Mouse (Mus musculus) ZHBTc4 (cell line): ENCODE results near the gene Maml3.

Experiments used
- DNase-seq: peaks from one replicate; pipeline ENCODE4 v3.0.0-alpha.2; 2011; ENCODE audit warnings: low read depth, low spot score

Gene Maml3

DNA sequence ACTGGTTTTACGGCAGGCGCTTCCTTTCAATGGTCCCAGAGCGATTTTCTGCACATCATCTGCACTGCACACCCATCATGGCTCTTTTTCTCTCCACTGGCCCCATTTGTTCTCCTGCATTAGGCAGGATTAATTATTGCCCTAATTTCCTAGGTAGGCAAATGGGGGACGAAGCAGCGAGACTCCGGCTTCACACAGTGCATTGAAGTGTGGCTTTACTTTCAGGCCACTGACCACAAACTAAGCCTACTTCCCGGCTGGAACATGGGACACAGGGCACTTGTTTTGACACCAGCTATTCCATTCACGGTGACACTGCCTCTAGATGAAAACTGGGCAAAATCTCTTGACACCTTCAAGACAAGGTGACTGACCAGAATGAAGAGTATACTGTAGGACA, 358.1 kb downstream of the Maml3 start:
- no peak for DNase-seq

GRCm38 (mm10) chr3:51745162-51745561, 359.7 kb downstream of the Maml3 start:
- no peak for DNase-seq

DNA sequence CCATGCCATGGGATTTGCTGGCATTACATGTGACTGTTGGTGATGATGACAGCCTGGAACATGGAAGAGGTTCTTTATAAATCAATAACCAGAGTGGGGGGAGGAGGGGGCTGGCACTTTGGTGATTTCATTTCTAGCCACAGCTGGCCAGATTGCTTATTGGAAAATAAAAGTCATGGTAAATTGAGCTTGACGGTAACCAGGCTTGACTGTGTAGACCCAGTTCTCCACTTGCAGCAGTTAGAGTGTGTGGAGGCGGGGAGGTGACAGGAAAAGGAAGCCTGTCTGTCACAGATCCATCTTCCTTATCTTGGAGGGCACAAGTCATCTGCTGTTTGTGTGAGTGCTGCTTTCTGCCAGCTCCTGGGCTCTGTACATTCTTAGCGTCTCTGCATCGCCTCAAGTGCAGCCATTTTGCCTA, 360.5 kb downstream of the Maml3 start:
- DNase-seq = no peak

DNA sequence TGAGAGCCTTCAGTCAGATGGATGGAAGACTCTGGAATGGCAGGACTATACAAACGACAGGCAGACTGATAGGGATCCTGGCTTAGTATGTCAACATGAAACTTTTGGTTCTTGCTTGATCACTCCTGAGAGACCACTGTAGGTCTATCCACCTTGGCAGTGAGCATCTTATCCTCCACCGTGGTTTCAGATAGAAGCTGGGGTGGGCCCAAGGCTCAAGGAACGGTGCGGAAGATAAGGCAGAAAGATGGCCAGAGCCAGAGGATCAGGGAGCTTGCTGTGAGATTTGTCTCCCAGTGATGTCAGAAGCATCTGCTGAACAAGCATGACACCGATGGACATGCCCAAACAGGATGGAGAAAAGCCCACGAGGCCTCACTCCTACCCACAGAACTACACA, 362.5 kb downstream of the Maml3 start:
- no peak for DNase-seq

- peak; percentile 58 for DNase-seq
Measured at GRCm38 (mm10) chr3:51741824-51742223, 363.1 kb downstream of the Maml3 start.

GRCm38 (mm10) chr3:51739835-51740112, 365.1 kb downstream of the Maml3 start:
- DNase-seq = no peak

DNA sequence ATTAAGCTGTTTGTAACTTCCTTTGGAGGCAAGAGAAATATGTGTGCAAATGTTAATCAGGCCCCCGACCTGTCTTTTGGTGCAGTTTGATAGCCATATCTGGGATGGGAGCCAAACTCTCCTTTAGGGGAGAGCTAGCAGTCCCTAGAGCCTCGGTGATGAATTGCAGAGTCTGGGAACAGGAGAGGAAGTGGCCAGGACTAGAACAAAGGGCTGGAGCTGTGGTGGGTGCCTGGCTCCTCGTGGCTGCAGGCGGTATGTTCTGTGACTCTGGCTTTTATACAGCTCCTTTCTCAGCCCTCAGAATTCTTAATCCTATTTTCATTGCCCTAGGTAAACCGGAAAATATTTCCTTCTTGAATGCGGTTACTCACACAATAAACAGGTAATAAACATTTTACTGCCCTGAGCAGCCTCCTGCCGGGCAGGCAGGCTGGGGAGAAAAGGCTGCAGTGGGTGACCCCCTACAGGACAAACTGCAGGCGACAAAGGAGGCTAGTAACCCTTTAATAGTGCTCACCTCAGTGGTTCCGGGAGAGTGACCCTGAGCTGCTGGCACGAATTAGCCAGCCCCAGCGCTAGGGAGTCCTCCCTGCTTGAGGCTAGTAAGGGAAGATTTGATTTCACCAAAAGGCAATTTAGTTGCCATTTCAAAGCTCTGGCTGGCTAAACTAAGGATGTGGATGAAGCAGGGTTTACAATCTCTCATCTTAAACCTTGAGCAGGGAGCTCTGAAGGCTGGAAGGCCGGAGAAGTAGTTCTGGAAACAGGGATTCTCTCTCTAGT, 365.6 kb downstream of the Maml3 start:
- DNase-seq = peak; percentile 46

DNA sequence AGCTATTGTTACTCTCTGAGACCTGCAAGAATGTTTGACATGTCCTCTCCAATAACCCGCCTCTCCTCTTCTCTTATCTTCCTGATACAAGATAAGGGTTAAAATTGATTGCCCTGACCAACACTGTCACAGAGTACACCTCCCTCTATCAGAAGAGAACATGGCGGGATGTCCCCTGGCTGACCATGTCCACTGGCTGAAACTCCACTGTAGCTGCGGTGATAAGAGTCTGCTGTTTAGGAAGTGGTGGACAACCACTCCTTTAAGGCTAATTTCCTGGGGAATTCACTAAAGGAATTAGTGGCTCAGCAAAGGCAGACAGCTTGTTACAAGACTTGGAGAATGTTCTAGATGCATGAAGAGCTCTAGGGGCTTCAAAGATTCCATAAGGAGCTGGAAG, 371.2 kb downstream of the Maml3 start:
- DNase-seq = no peak

- peak; percentile 38 for DNase-seq
Measured at GRCm38 (mm10) chr3:51731949-51732636, 372.8 kb downstream of the Maml3 start.

GRCm38 (mm10) chr3:51730662-51731061, 374.2 kb downstream of the Maml3 start:
- DNase-seq = no peak

DNA sequence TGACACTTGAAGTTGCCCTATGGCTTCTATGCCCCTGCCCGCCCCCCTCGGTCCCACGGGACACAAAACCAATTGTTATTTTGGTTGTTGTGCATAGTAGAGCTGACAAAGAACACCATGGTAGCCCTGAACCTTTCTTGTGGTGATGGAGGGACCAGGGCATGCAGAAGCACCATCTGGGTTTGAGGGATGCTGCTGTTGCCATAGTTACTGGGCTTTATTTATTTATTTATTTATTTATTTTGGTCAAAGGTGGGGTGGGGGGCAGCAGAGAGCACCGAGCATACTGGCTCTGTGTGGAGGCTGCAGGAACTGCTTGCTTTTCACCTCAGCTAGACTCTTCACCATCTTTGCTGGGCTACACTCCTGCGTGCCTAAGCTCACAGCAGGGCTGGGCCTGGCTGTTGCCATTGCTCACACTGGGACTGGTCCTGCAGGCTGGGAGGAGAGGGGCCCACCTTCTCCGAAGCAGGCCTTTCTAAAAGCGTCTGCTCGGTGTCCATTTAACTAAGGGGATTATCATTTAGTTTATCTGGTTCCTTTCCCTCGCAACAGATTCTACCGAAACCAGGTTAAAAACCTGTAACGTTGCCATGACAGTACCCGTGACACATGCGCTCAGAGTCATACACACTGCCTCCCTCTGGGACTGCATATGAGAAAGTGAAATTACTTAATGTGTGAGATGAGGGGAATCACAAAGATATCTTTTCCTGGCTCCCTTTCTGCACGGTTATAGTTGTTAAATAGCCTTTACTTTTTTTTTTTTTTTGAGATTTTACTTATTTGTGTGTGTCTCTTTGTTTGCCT, 375.6 kb downstream of the Maml3 start:
- no peak for DNase-seq

DNA sequence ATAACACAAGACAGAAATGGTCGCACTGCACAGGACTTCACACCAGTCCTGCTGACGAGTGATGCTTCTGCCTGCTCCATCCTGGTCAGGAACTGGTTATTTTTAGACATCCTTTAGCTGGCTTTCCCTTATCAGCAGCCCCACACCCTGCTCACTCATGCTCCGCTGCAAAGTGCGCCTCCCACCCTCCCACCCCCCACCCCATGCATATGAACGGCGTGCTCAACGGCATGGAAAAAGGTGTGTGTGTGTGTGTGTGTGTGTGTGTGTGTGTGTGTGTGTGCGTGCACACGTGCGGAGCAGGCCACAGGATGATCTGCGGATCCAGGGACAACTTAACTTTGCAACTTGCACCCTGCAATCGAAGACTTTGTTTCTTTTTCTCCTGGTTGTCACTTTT, 376.4 kb downstream of the Maml3 start:
- no peak for DNase-seq

DNA sequence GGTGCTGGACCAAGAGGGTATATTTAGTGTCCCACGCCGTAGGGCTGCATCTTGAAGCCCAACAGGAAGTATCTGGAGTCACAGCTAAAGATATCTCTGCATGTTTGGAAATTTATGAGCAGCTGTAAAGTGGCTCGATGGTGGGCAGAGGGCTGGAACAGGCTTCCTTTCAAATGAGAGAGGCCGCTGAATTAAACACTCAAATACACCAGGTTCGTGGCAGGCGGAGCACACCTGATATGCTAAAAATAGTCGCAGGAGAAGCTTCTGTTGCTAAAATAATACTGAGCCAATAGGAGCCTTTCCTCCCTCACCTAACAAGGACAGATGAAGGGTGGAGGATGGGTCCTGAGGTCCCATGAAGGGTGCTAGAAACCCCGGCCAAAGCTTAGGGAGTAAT, 376.9 kb downstream of the Maml3 start:
- DNase-seq = no peak

DNA sequence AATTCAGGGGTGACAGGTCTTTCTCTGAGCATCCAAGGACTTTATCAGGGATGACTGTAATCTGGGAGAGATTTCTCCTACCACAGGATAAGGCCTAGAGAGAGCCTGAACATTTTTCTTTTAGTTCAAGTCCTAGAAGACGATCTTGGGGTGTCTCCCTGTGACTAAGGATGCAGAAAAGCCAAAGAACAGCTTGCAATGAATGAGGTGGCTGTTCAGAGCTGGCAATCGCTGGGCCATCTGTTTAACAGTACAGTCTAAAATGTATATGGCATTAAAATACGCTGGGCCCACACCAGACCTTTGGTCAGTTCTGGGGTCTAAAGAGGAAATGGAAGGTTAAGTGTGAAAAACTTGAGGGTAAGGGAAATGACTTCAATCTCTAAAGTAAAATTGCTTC, 377.4 kb downstream of the Maml3 start:
- no peak for DNase-seq

DNA sequence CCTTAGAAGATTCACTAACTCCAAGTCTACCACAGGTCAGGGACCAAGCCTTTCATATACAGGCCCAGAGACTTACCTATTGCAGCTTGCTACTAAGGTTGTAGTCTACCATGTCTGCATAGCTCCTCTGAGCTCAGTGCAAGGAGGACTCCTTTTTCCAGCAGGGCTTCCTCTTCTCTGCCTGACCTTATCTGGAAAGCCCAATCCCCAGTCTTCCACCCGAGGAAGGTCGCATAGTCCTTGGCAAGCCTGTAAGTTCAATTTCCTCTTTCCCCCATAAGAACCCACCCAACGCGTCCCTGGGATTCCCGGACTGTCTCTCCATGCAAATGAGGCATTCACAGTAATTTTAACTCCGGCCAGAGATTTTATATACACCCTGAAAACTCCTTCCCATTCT, 378.6 kb downstream of the Maml3 start:
- DNase-seq = no peak

DNA sequence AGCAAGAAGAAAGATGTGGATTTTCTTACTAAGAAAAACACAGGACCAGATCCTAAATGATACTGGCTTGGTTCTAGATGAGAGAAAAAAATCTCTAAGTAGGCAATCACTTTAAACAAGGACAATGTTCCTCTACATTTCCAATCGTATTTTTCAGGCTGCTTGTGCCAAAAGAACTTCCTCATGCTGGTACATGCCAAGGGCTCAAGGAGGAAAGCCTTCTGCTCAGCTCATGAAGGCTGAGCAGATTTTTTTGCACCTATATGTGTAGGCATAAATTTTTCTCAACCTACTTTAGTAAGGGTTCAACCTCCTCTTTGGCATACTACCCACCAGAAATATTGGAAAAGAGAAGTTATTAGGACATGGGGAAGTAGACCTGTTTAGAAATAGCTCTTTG, 384.9 kb downstream of the Maml3 start:
- no peak for DNase-seq

GRCm38 (mm10) chr3:51719373-51719772, 385.5 kb downstream of the Maml3 start:
- no peak for DNase-seq

GRCm38 (mm10) chr3:51717909-51718308, 387.0 kb downstream of the Maml3 start:
- no peak for DNase-seq

DNA sequence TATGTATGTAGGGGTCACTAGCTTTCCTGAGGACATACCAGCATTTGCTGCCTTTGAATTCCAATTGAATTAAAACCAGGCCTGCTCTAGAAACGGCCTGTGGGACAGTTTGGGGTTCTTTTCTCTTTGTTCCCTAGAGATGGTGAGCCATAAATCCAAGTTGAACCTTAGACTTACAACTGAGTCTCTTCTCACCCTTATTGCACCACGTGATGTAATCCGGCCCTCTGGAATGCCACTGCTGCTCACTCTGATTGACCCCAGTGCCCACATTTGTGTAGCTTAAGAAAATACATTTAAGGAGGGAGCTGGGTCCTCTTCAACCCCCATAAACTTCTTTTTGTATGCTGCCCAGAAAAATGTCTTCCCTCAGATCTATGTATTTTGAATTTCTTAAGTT, 387.4 kb downstream of the Maml3 start:
- no peak for DNase-seq

DNA sequence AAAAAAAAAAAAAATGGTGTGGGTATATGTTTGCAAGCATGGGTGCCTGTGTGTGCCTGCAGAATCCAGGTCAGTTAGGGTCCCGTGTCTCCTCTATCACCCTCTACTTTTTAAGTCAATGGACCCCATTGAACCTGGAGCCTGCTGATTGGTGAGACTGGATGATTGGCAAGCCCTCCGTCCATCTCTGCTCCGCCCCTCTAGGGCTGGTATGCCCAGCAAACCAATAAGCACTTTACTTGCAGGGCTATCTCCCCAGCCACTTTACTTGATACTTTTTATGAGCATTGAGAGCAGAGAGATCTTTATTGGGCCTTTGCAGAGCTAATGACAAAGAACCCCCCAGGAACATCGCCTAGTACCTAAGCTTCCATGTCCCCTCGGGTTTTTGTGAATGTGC, 390.4 kb downstream of the Maml3 start:
- DNase-seq = no peak

DNA sequence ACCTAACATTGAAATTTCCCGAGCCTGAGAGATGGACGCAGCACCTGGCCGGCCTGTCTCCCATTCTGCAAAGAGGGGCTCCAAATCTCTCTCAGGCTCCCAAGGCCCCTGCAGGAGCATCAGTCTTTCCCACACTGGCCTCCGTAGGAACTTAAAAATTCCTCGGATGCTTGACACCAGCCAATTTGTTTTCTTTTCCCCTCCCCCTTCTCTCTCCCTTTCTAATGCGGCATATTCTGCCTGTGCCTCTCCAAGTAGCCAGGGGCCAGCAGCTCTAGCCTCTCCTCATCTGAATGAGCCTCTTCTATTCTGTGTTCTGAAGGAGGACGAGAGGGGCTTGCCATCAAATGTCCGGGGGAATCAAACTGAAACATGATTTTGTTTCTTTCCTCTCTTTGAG, 391.6 kb downstream of the Maml3 start:
- no peak for DNase-seq

DNA sequence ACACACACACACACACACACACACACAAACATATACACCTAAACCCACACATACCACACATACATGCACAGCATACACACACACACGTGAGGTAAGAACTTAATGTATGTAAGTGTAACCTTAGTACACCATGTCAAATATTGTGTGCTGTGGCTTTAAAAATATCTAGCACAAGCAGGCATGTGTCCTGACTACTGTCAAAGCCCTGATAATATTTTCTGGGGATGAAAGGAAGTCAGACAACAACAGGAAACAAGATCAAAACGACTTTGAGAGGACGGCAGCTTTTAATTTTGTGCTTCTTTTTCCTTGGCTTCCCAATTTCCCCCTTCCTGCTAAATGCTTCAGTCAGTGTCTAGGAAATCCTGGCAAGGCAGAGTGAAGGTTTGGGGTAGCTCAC, 392.5 kb downstream of the Maml3 start:
- no peak for DNase-seq
